Mouse (Mus musculus): ENCODE results near the gene Gm10217.

Gene Gm10217

GRCm38 (mm10) chr8:9863951-9864350, at the start of gene Gm10217:
TSS of gene Gm10217 (plus strand) at chr8:9864251.
- in situ Hi-C loops (cut with MboI, MseI) = no loop called here

- in situ Hi-C loops (cut with MboI, MseI) = no loop called here
Measured at GRCm38 (mm10) chr8:9824770-9825169, 39.3 kb upstream of the Gm10217 start.

- in situ Hi-C loops (cut with MboI, MseI) = no loop called here
Measured at GRCm38 (mm10) chr8:9840257-9840656, 23.8 kb upstream of the Gm10217 start.

GRCm38 (mm10) chr8:9859286-9859685, 4.8 kb upstream of the Gm10217 start:
- in situ Hi-C loops (cut with MboI, MseI) = no loop called here

GRCm38 (mm10) chr8:9860539-9861203, 3.4 kb upstream of the Gm10217 start:
- in situ Hi-C loops (cut with MboI, MseI) = no loop called here

GRCm38 (mm10) chr8:9865150-9865549, 1.1 kb downstream of the Gm10217 start:
- in situ Hi-C loops (cut with MboI, MseI) = no loop called here

- in situ Hi-C loops (cut with MboI, MseI) = no loop called here
Measured at GRCm38 (mm10) chr8:9868094-9868493, 4.0 kb downstream of the Gm10217 start.

GRCm38 (mm10) chr8:9876241-9876640, 12.2 kb downstream of the Gm10217 start:
- in situ Hi-C loops (cut with MboI, MseI) = loop anchor here in 1 of 2 experiments (10.0 kb wide), 1 partner anchor 1541 kb away; no protein-coding TSS in a partner anchor

GRCm38 (mm10) chr8:9879921-9880320, 15.9 kb downstream of the Gm10217 start:
- in situ Hi-C loops (cut with MboI, MseI) = loop anchor here in 1 of 2 experiments (10.0 kb wide), 1 partner anchor 1545 kb away; no protein-coding TSS in a partner anchor

- in situ Hi-C loops (cut with MboI, MseI) = no loop called here
Measured at GRCm38 (mm10) chr8:9886714-9887113, 22.7 kb downstream of the Gm10217 start.

GRCm38 (mm10) chr8:9899199-9899598, 35.1 kb downstream of the Gm10217 start:
- in situ Hi-C loops (cut with MboI, MseI) = no loop called here

GRCm38 (mm10) chr8:9899673-9900072, 35.6 kb downstream of the Gm10217 start:
- in situ Hi-C loops (cut with MboI, MseI) = no loop called here

Data from T-helper 17 cell (primary cell).